Comparison of ENCODE assay signal across 8 mouse cellular contexts in genomic region chrX:7422691-7423111, GRCm38 (mm10). TPM values are rescaled to one million over a fixed set of nuclear protein-coding genes. Genes with fewer than 3 reads are reported as not detected.
DNase-seq lines count a peak whose midpoint lies in the region; ATAC-seq lines count a peak whose summit lies in the region.

No protein-coding gene starts in this region.

- peak overlapping the region; percentile 67 for H3K4me2 ChIP-seq in hindbrain, embryonic 13.5 days

- H3K27me3 ChIP-seq in hindbrain, embryonic 13.5 days: no peaks in the 10 kb centered on the region

- peak overlapping the region; percentile 39; the same call in 1 of the 2 replicates for H3K9ac ChIP-seq in hindbrain, embryonic 13.5 days

- DNase-seq in MEL-GATA-1-ER (ENCODE audit: extremely low read depth, low read depth): peak; percentile 86
- DNase-seq in cerebellum, adult 9-10 months: peak; percentile 77
- peak; percentile 47 to 66 for DNase-seq in frontal cortex, postnatal 14 days (ENCODE audit: low spot score in 2 of 2)
- peak; percentile 68 to 81 for DNase-seq in layer of hippocampus, postnatal 14 days (ENCODE audit: low spot score in 2 of 2)
- peak; percentile 75 for DNase-seq in lung, postnatal 14 days
- peak; percentile 84 for DNase-seq in retina, embryonic 14.5 days (ENCODE audit: low spot score)
- peak; percentile 63 to 66 for DNase-seq in thymus, postnatal 36 days

- peak overlapping the region; percentile 42 for H3K4me3 ChIP-seq in hindbrain, embryonic 13.5 days

- H3K36me3 ChIP-seq in hindbrain, embryonic 13.5 days: no peaks in the 10 kb centered on the region

- no peak overlapping the region for H3K27ac ChIP-seq in hindbrain, embryonic 13.5 days

- 12% methylated on average over 26 of the region's 26 CpGs for WGBS in hindbrain, embryonic 13.5 days

- H3K9me3 ChIP-seq in hindbrain, embryonic 13.5 days: no peaks in the 10 kb centered on the region

- H3K4me1 ChIP-seq in hindbrain, embryonic 13.5 days (replicated peaks): no peaks in the 10 kb centered on the region

- ATAC-seq in hindbrain, embryonic 13.5 days (ENCODE audit: low FRiP score): peak; percentile 43

RNA-seq across cellular contexts. Expression of gene Usp27x, which starts 47.1 kb away (rescaled TPM):
- 1.6 and 1.9 TPM in 2 replicates for polyA plus RNA-seq in hindbrain, embryonic 13.5 days (2015; fragmentation: Nextera tagmentation; extraction: Ambion mirVana)
- total RNA-seq in layer of hippocampus, postnatal 14 days (2021): 10 to 100 TPM; 12.5 TPM
